Mouse (Mus musculus): ENCODE results near the gene Cept1. TPM values are rescaled to one million over a fixed set of nuclear protein-coding genes. Genes with fewer than 3 reads are reported as not detected.
A peak's percentile ranks its signal among the peaks of the same experiment; 100 is the strongest.

Cept1 gene
- polyA plus RNA-seq, 1 experiment from 2014 or later, result 31.3 TPM

GRCm38 (mm10) chr3:106462493-106462892, 85.1 kb downstream of the Cept1 start:
- no peak for ATAC-seq
- WGBS (ENCODE audit: insufficient replicate concordance), result 33% methylated on average over 3 of the region's 3 CpGs

GRCm38 (mm10) chr3:106462059-106462470, 85.5 kb downstream of the Cept1 start:
- Histone ChIP-seq H3K4me3 (no peak overlapping the region), H3K27ac (no peak overlapping the region), H3K36me3 (no peaks in the 10 kb centered on the region), H3K4me1 (no peaks in the 10 kb centered on the region), H3K27me3 (replicated peaks) (no peaks in the 10 kb centered on the region), H3K9me3 (replicated peaks) (no peaks in the 10 kb centered on the region), H3K4me2 (no peak overlapping the region), H3K9ac (no peak overlapping the region)
- no peak for ATAC-seq
- 49% methylated on average over 2 of the region's 2 CpGs for WGBS (ENCODE audit: insufficient replicate concordance)

More at GRCm38 (mm10) chr3:106462493-106462892, 85.1 kb downstream of the Cept1 start:
- no peaks in the 10 kb centered on the region for H3K4me1 ChIP-seq
- H3K36me3 ChIP-seq, result no peaks in the 10 kb centered on the region
- H3K4me3 ChIP-seq, result no peak overlapping the region
- H3K4me2 ChIP-seq, result no peak overlapping the region
- no peak overlapping the region for H3K9ac ChIP-seq
- H3K9me3 ChIP-seq (replicated peaks), result no peaks in the 10 kb centered on the region
- H3K27ac ChIP-seq, result no peak overlapping the region
- H3K27me3 ChIP-seq (replicated peaks), result no peaks in the 10 kb centered on the region

- Histone ChIP-seq H3K4me3 (no peak overlapping the region), H3K4me2 (no peak overlapping the region), H3K9me3 (replicated peaks) (no peaks in the 10 kb centered on the region), H3K4me1 (no peaks in the 10 kb centered on the region), H3K9ac (no peak overlapping the region), H3K36me3 (no peaks in the 10 kb centered on the region), H3K27ac (no peak overlapping the region), H3K27me3 (replicated peaks) (no peaks in the 10 kb centered on the region)
- WGBS (ENCODE audit: insufficient replicate concordance), result 61% methylated on average over 2 of the region's 2 CpGs
- no peak for ATAC-seq
These were observed 90.2 kb downstream of the Cept1 start for GRCm38 (mm10) chr3:106457298-106457869.

- no peaks in the 10 kb centered on the region for H3K27me3 ChIP-seq (replicated peaks)
- no peak overlapping the region for H3K4me3 ChIP-seq
- H3K9me3 ChIP-seq (replicated peaks), result no peaks in the 10 kb centered on the region
- H3K9ac ChIP-seq, result no peak overlapping the region
- H3K4me2 ChIP-seq, result no peak overlapping the region
- H3K27ac ChIP-seq, result no peak overlapping the region
- 28% methylated on average over 4 of the region's 4 CpGs for WGBS (ENCODE audit: insufficient replicate concordance)
- no peaks in the 10 kb centered on the region for H3K36me3 ChIP-seq
- H3K4me1 ChIP-seq, result no peaks in the 10 kb centered on the region
- ATAC-seq, result peak; percentile 68
These were observed 95.0 kb downstream of the Cept1 start for GRCm38 (mm10) chr3:106452616-106453015.

Other genes starting within 250 kb of the Cept1 start
- gene Chil6, start 141.6 kb downstream of the Cept1 start, polyA plus RNA-seq (2016; fragmentation: Nextera tagmentation; extraction: Ambion mirVana), result not detected in 2 replicates
- 4.6 and 4.9 TPM in 2 replicates for gene Dennd2d, start 65.4 kb downstream of the Cept1 start, polyA plus RNA-seq (2016; fragmentation: Nextera tagmentation; extraction: Ambion mirVana)
- 23.9 and 24.9 TPM in 2 replicates for gene Dram2, start within 50 bp of the Cept1 start, polyA plus RNA-seq (2016; fragmentation: Nextera tagmentation; extraction: Ambion mirVana)
- 6.1 and 6.7 TPM in 2 replicates for gene Lrif1, start 137.2 kb upstream of the Cept1 start, polyA plus RNA-seq (2016; fragmentation: Nextera tagmentation; extraction: Ambion mirVana)
- 12.6 and 13.7 TPM in 2 replicates for gene Cd53, start 242.3 kb upstream of the Cept1 start, polyA plus RNA-seq (2016; fragmentation: Nextera tagmentation; extraction: Ambion mirVana)